In genomic region chr17:56356921-56357885, GRCm38 (mm10) we compare ENCODE assay signal across 8 mouse cellular contexts. TPM values are rescaled to one million over a fixed set of nuclear protein-coding genes. Genes with fewer than 3 reads are reported as not detected.
DNase-seq lines count a peak whose midpoint lies in the region; ATAC-seq lines count a peak whose summit lies in the region.

No protein-coding gene starts in this region.

- H3K27ac ChIP-seq in hindbrain, embryonic 16.5 days (ENCODE audit: low read depth, low read length) = no peak overlapping the region

- no peaks in the 10 kb centered on the region for H3K9me3 ChIP-seq in hindbrain, embryonic 16.5 days (ENCODE audit: control insufficient read depth, low read length)

- ATAC-seq in frontal cortex, adult (ENCODE audit: low TSS enrichment) = peak; percentile 47
- peak; percentile 73 for ATAC-seq in hindbrain, embryonic 16.5 days

- 0 out of 2 replicates have a peak overlapping the region, but pooled peaks have one; percentile 20 for H3K9ac ChIP-seq in hindbrain, embryonic 16.5 days (ENCODE audit: low read depth, low read length)

- peak; percentile 66 for DNase-seq in T-cell, adult 2 months (ENCODE audit: low spot score)
- peak; percentile 81 for DNase-seq in cerebellum, adult 8-10 months
- DNase-seq in layer of hippocampus, postnatal 25 days (ENCODE audit: extremely low spot score in 1 of 2, low spot score in 1 of 2) = peak; percentile 56 to 65
- peak; percentile 80 for DNase-seq in lung, postnatal 14 days
- peak; percentile 64 for DNase-seq in retina, adult 2 months (ENCODE audit: low read depth, low spot score)
- DNase-seq in thymus, postnatal 4 days = peak; percentile 79

- H3K36me3 ChIP-seq in hindbrain, embryonic 16.5 days (ENCODE audit: control insufficient read depth, insufficient read depth, low read length) = peaks cover 25% of the 10 kb centered on the region

- no peak overlapping the region for H3K4me3 ChIP-seq in hindbrain, embryonic 16.5 days (ENCODE audit: low read length)

- H3K4me2 ChIP-seq in hindbrain, embryonic 16.5 days (ENCODE audit: low read length) = no peak overlapping the region

- peaks cover 16% of the 10 kb centered on the region for H3K4me1 ChIP-seq in hindbrain, embryonic 16.5 days (ENCODE audit: control insufficient read depth, insufficient read depth, low read depth, low read length)

- 70% methylated on average over 9 of the region's 9 CpGs for WGBS in hindbrain, embryonic 16.5 days

- H3K27me3 ChIP-seq in hindbrain, embryonic 16.5 days (replicated peaks; ENCODE audit: control insufficient read depth, insufficient read depth, low read length) = no peaks in the 10 kb centered on the region

RNA-seq across cellular contexts. Expression of gene Kdm4b, which starts 31.3 kb away (rescaled TPM):
- polyA plus RNA-seq in hindbrain, embryonic 16.5 days (2015; fragmentation: Nextera tagmentation; extraction: Ambion mirVana) = 53.5 and 70.3 TPM in 2 replicates
- total RNA-seq in layer of hippocampus, postnatal 25 days (2021) = 10 to 100 TPM; 92.0 to 93.4 TPM

RNA-seq across cellular contexts. Expression of gene Uhrf1, which starts 54.1 kb away (rescaled TPM):
- 23.3 and 28.2 TPM in 2 replicates for polyA plus RNA-seq in hindbrain, embryonic 16.5 days (2015; fragmentation: Nextera tagmentation; extraction: Ambion mirVana)
- total RNA-seq in layer of hippocampus, postnatal 25 days (2021) = 1 to 10 TPM; 1.7 to 2.0 TPM

RNA-seq across cellular contexts. Expression of gene Arrdc5, which starts 57.1 kb away (rescaled TPM):
- polyA plus RNA-seq in hindbrain, embryonic 16.5 days (2015; fragmentation: Nextera tagmentation; extraction: Ambion mirVana) = not detected in 2 replicates
- not detected for total RNA-seq in layer of hippocampus, postnatal 25 days (2021)
